Mouse (Mus musculus): ENCODE results near the gene Tnpo1. TPM values are rescaled to one million over a fixed set of nuclear protein-coding genes. Genes with fewer than 3 reads are reported as not detected.

Gene Tnpo1
- polyA plus RNA-seq, 1 experiment from 2014 or later: 32.2 TPM

GRCm38 (mm10) chr13:98942360-98942759, 16.2 kb upstream of the Tnpo1 start:
- whole genome bisulfite sequencing: 49% methylated on average over 6 of the region's 6 CpGs
- ATAC-seq (replicated peaks; ENCODE audit: low FRiP score) (0 out of 2 replicates have a peak, but pooled peaks have one; percentile 26), DNase-seq (ENCODE audit: low spot score) (no peak)
- no peaks in the 10 kb centered on the region for H3K27me3 ChIP-seq (replicated peaks; ENCODE audit: control insufficient read depth, insufficient read depth, low read length)
- H3K4me3 ChIP-seq (ENCODE audit: low read depth, low read length): no peak overlapping the region
- peak overlapping the region; percentile 1; the same call in 1 of the 2 replicates for H3K4me2 ChIP-seq
- peak overlapping the region; percentile 56; the same call in 1 of the 2 replicates for H3K27ac ChIP-seq (ENCODE audit: low read depth, low read length)
- no peaks in the 10 kb centered on the region for H3K9me3 ChIP-seq (ENCODE audit: control insufficient read depth, low read length)
- no peaks in the 10 kb centered on the region for H3K36me3 ChIP-seq (ENCODE audit: control insufficient read depth, insufficient read depth, low read length)
- peaks cover 8% of the 10 kb centered on the region for H3K4me1 ChIP-seq (replicated peaks; ENCODE audit: control insufficient read depth, insufficient read depth, low read length)
- no peak overlapping the region for H3K9ac ChIP-seq (ENCODE audit: low read depth, low read length)

- 49% methylated on average over 7 of the region's 7 CpGs for WGBS
- H3K27ac ChIP-seq (ENCODE audit: low read depth, low read length): no peak overlapping the region; the same call in 1 of the 2 replicates
- DNase-seq (ENCODE audit: low spot score) (no peak), ATAC-seq (replicated peaks; ENCODE audit: low FRiP score) (peak; percentile 68)
- H3K4me2 ChIP-seq: peak overlapping the region; percentile 39
- H3K27me3 ChIP-seq (replicated peaks; ENCODE audit: control insufficient read depth, insufficient read depth, low read length): no peaks in the 10 kb centered on the region
- H3K4me1 ChIP-seq (replicated peaks; ENCODE audit: control insufficient read depth, insufficient read depth, low read length): peaks cover 8% of the 10 kb centered on the region
- no peak overlapping the region for H3K4me3 ChIP-seq (ENCODE audit: low read depth, low read length)
- H3K36me3 ChIP-seq (ENCODE audit: control insufficient read depth, insufficient read depth, low read length): no peaks in the 10 kb centered on the region
- H3K9me3 ChIP-seq (ENCODE audit: control insufficient read depth, low read length): no peaks in the 10 kb centered on the region
- H3K9ac ChIP-seq (ENCODE audit: low read depth, low read length): no peak overlapping the region
Measured at GRCm38 (mm10) chr13:98941829-98942343, 15.7 kb upstream of the Tnpo1 start.

GRCm38 (mm10) chr13:98937108-98937507, 10.9 kb upstream of the Tnpo1 start:
- 76% methylated on average over 6 of the region's 6 CpGs for WGBS
- H3K36me3 ChIP-seq (ENCODE audit: control insufficient read depth, insufficient read depth, low read length): no peaks in the 10 kb centered on the region
- peaks cover 4% of the 10 kb centered on the region; the same call in 1 of the 2 replicates for H3K4me1 ChIP-seq (replicated peaks; ENCODE audit: control insufficient read depth, insufficient read depth, low read length)
- no peak overlapping the region for H3K4me3 ChIP-seq (ENCODE audit: low read depth, low read length)
- DNase-seq (ENCODE audit: low spot score) (no peak), ATAC-seq (replicated peaks; ENCODE audit: low FRiP score) (no peak)
- H3K4me2 ChIP-seq: no peak overlapping the region
- no peaks in the 10 kb centered on the region for H3K9me3 ChIP-seq (ENCODE audit: control insufficient read depth, low read length)
- no peak overlapping the region for H3K9ac ChIP-seq (ENCODE audit: low read depth, low read length)
- no peaks in the 10 kb centered on the region for H3K27me3 ChIP-seq (replicated peaks; ENCODE audit: control insufficient read depth, insufficient read depth, low read length)
- H3K27ac ChIP-seq (ENCODE audit: low read depth, low read length): no peak overlapping the region

GRCm38 (mm10) chr13:98928908-98929307, 2.7 kb upstream of the Tnpo1 start:
- no peak overlapping the region for H3K27ac ChIP-seq (ENCODE audit: low read depth, low read length)
- 89% methylated on average over 2 of the region's 2 CpGs for WGBS
- no peak overlapping the region for H3K4me2 ChIP-seq
- no peaks in the 10 kb centered on the region for H3K27me3 ChIP-seq (replicated peaks; ENCODE audit: control insufficient read depth, insufficient read depth, low read length)
- no peak overlapping the region for H3K9ac ChIP-seq (ENCODE audit: low read depth, low read length)
- ATAC-seq (replicated peaks; ENCODE audit: low FRiP score): no peak
- no peak for DNase-seq (ENCODE audit: low spot score)
- H3K4me3 ChIP-seq (ENCODE audit: low read depth, low read length): no peak overlapping the region
- H3K4me1 ChIP-seq (replicated peaks; ENCODE audit: control insufficient read depth, insufficient read depth, low read length): peaks cover 8% of the 10 kb centered on the region; the same call in 1 of the 2 replicates
- H3K9me3 ChIP-seq (ENCODE audit: control insufficient read depth, low read length): no peaks in the 10 kb centered on the region
- H3K36me3 ChIP-seq (ENCODE audit: control insufficient read depth, insufficient read depth, low read length): no peaks in the 10 kb centered on the region

GRCm38 (mm10) chr13:98926958-98927242, 716 bp upstream of the Tnpo1 start:
- H3K4me3 ChIP-seq (ENCODE audit: low read depth, low read length): peak overlapping the region; percentile 99
- WGBS: 66% methylated on average over 3 of the region's 3 CpGs
- peak overlapping the region; percentile 70 for H3K4me2 ChIP-seq
- no peak overlapping the region; the same call in 1 of the 2 replicates for H3K27ac ChIP-seq (ENCODE audit: low read depth, low read length)
- H3K9me3 ChIP-seq (ENCODE audit: control insufficient read depth, low read length): no peaks in the 10 kb centered on the region
- peaks cover 8% of the 10 kb centered on the region; the same call in 1 of the 2 replicates for H3K4me1 ChIP-seq (replicated peaks; ENCODE audit: control insufficient read depth, insufficient read depth, low read length)
- peaks cover under 1% of the 10 kb centered on the region; the same call in 1 of the 2 replicates for H3K36me3 ChIP-seq (ENCODE audit: control insufficient read depth, insufficient read depth, low read length)
- no peak for DNase-seq (ENCODE audit: low spot score)
- no peaks in the 10 kb centered on the region for H3K27me3 ChIP-seq (replicated peaks; ENCODE audit: control insufficient read depth, insufficient read depth, low read length)
- ATAC-seq (replicated peaks; ENCODE audit: low FRiP score): no peak
- H3K9ac ChIP-seq (ENCODE audit: low read depth, low read length): peak overlapping the region; percentile 99

- DNase-seq (ENCODE audit: low spot score) (peak; percentile 69), ATAC-seq (replicated peaks; ENCODE audit: low FRiP score) (peak; percentile 68)
- peaks cover 8% of the 10 kb centered on the region; the same call in 1 of the 2 replicates for H3K4me1 ChIP-seq (replicated peaks; ENCODE audit: control insufficient read depth, insufficient read depth, low read length)
- H3K9me3 ChIP-seq (ENCODE audit: control insufficient read depth, low read length): no peaks in the 10 kb centered on the region
- peak overlapping the region; percentile 90 for H3K27ac ChIP-seq (ENCODE audit: low read depth, low read length)
- no peaks in the 10 kb centered on the region for H3K27me3 ChIP-seq (replicated peaks; ENCODE audit: control insufficient read depth, insufficient read depth, low read length)
- H3K4me3 ChIP-seq (ENCODE audit: low read depth, low read length): peak overlapping the region; percentile 99
- peaks cover 8% of the 10 kb centered on the region; the same call in 1 of the 2 replicates for H3K36me3 ChIP-seq (ENCODE audit: control insufficient read depth, insufficient read depth, low read length)
- H3K9ac ChIP-seq (ENCODE audit: low read depth, low read length): peak overlapping the region; percentile 99
- under 1% methylated on average over 50 of the region's 66 CpGs for WGBS
- H3K4me2 ChIP-seq: peak overlapping the region; percentile 70
Measured at GRCm38 (mm10) chr13:98925486-98926212, 535 bp downstream of the Tnpo1 start.

GRCm38 (mm10) chr13:98924897-98925485, 1.2 kb downstream of the Tnpo1 start:
- no peak for ATAC-seq (replicated peaks; ENCODE audit: low FRiP score)
- Histone ChIP-seq H3K36me3 (ENCODE audit: control insufficient read depth, insufficient read depth, low read length) (peaks cover 8% of the 10 kb centered on the region; the same call in 1 of the 2 replicates), H3K4me1 (replicated peaks; ENCODE audit: control insufficient read depth, insufficient read depth, low read length) (peaks cover 8% of the 10 kb centered on the region; the same call in 1 of the 2 replicates), H3K9me3 (ENCODE audit: control insufficient read depth, low read length) (no peaks in the 10 kb centered on the region), H3K4me2 (peak overlapping the region; percentile 70), H3K4me3 (ENCODE audit: low read depth, low read length) (peak overlapping the region; percentile 99), H3K9ac (ENCODE audit: low read depth, low read length) (peak overlapping the region; percentile 99), H3K27ac (ENCODE audit: low read depth, low read length) (no peak overlapping the region; the same call in 1 of the 2 replicates), H3K27me3 (replicated peaks; ENCODE audit: control insufficient read depth, insufficient read depth, low read length) (no peaks in the 10 kb centered on the region)
- WGBS: 25% methylated on average over 11 of the region's 11 CpGs
- DNase-seq (ENCODE audit: low spot score): no peak

GRCm38 (mm10) chr13:98922806-98923205, 3.4 kb downstream of the Tnpo1 start:
- H3K4me3 ChIP-seq (ENCODE audit: low read depth, low read length): no peak overlapping the region
- H3K9ac ChIP-seq (ENCODE audit: low read depth, low read length): no peak overlapping the region
- H3K36me3 ChIP-seq (ENCODE audit: control insufficient read depth, insufficient read depth, low read length): peaks cover 8% of the 10 kb centered on the region; the same call in 1 of the 2 replicates
- DNase-seq (ENCODE audit: low spot score) (no peak), ATAC-seq (replicated peaks; ENCODE audit: low FRiP score) (no peak)
- 90% methylated on average over 3 of the region's 3 CpGs for WGBS
- no peaks in the 10 kb centered on the region for H3K9me3 ChIP-seq (ENCODE audit: control insufficient read depth, low read length)
- no peak overlapping the region for H3K4me2 ChIP-seq
- no peaks in the 10 kb centered on the region for H3K27me3 ChIP-seq (replicated peaks; ENCODE audit: control insufficient read depth, insufficient read depth, low read length)
- peaks cover 11% of the 10 kb centered on the region for H3K4me1 ChIP-seq (replicated peaks; ENCODE audit: control insufficient read depth, insufficient read depth, low read length)
- H3K27ac ChIP-seq (ENCODE audit: low read depth, low read length): no peak overlapping the region
